Mouse (Mus musculus) ES-CJ7 (cell line): Measurements from ENCODE around the gene Olfr979.
"Not testable (repeated sequence)": the region's sequence is repeated elsewhere in the genome, so short reads cannot be mapped to it uniquely, and the experiment has no call there.

Experiments
- DNase-seq: peaks from one replicate; pipeline ENCODE4 v3.0.0; 2011; ENCODE audit warnings: low read depth, low spot score

The Olfr979 gene

GRCm38 (mm10) chr9:40003365-40003764, at the start of gene Olfr979:
TSS of gene Olfr979 (minus strand) at chr9:40003465.
- DNase-seq = no peak

GRCm38 (mm10) chr9:40050138-40050537, 46.9 kb upstream of the Olfr979 start:
- no peak for DNase-seq

GRCm38 (mm10) chr9:40021164-40021563, 17.9 kb upstream of the Olfr979 start, which contains the start of gene Olfr981:
TSS of gene Olfr981 (plus strand) at chr9:40021464.
- DNase-seq = no peak

GRCm38 (mm10) chr9:40009482-40009881, 6.2 kb upstream of the Olfr979 start, which contains the start of gene Olfr980:
TSS of gene Olfr980 (minus strand) at chr9:40009582.
- no peak for DNase-seq

- DNase-seq = no peak
Observed at GRCm38 (mm10) chr9:39991813-39992212, 11.5 kb downstream of the Olfr979 start, which contains the start of gene Olfr978. TSS of gene Olfr978 (plus strand) at chr9:39992113.

- peak; percentile 74 for DNase-seq
Observed at GRCm38 (mm10) chr9:39976581-39977145, 26.6 kb downstream of the Olfr979 start.

- not testable (repeated sequence) for DNase-seq
Observed at GRCm38 (mm10) chr9:39961033-39961432, 42.2 kb downstream of the Olfr979 start, which contains the start of gene Olfr976. TSS of gene Olfr976 (minus strand) at chr9:39961133.

GRCm38 (mm10) chr9:39951946-39952345, 51.3 kb downstream of the Olfr979 start, which contains the start of gene Olfr975:
TSS of gene Olfr975 (minus strand) at chr9:39952046.
- DNase-seq = no peak
